Mouse (Mus musculus) testis, adult 2 months (tissue): Measurements from ENCODE around the gene Crtac1. TPM values are rescaled to one million over a fixed set of nuclear protein-coding genes. Genes with fewer than 3 reads are reported as not detected.
A peak's percentile ranks its signal among the peaks of the same experiment; 100 is the strongest.

Experiments used
- H3K27ac ChIP-seq: fragments of 200-500 bp; 2 replicates; pipeline ENCODE4 v1.5.1; 2012; ENCODE audit warnings: low read depth, low read length; ENCODE audit not compliant: control insufficient read depth, insufficient read depth
- H3K27me3 ChIP-seq: fragments of 200-500 bp; 2 replicates; pipeline ENCODE4 v1.6.1; 2012; ENCODE audit warnings: mild to moderate bottlenecking, low read length, moderate library complexity; ENCODE audit not compliant: control insufficient read depth, insufficient read depth
- H3K36me3 ChIP-seq: fragments of 200-500 bp; 2 replicates; pipeline ENCODE4 v1.6.1; 2012; ENCODE audit warnings: mild to moderate bottlenecking, low read length; ENCODE audit not compliant: control insufficient read depth, insufficient read depth
- H3K4me1 ChIP-seq: fragments of 200-500 bp; 2 replicates; pipeline ENCODE4 v1.6.1; 2012; ENCODE audit warnings: low read length; ENCODE audit not compliant: control insufficient read depth, insufficient read depth
- H3K4me3 ChIP-seq: fragments of 200-500 bp; 2 replicates; pipeline ENCODE4 v1.5.1; 2012; ENCODE audit warnings: low read depth, mild to moderate bottlenecking, low read length, moderate library complexity, mixed read lengths; ENCODE audit not compliant: control insufficient read depth
- CTCF ChIP-seq: fragments of 200-500 bp; IDR thresholded peaks from 2 replicates; pipeline ENCODE4 v1.5.1; 2012; ENCODE audit warnings: low read depth, mild to moderate bottlenecking, inconsistent platforms, low read length, moderate library complexity; ENCODE audit not compliant: control insufficient read depth, insufficient read depth, insufficient replicate concordance
- POLR2A ChIP-seq: fragments of 200-500 bp; IDR thresholded peaks from 2 replicates; pipeline ENCODE4 v1.6.1; 2012; ENCODE audit warnings: low read depth, mild to moderate bottlenecking, inconsistent platforms, low read length, moderate library complexity; ENCODE audit not compliant: control insufficient read depth
- polyA plus RNA-seq: library from polyadenylated mRNA; depleted of rRNA; stranded (reverse); fragments of >200 nt; gene quantifications from 2 replicates; pipeline ENCODE4 v1.2.3, GENCODE M21; 2012

Gene Crtac1
- polyA plus RNA-seq, 1 experiment: 3.7 TPM

GRCm38 (mm10) chr19:42315914-42316313 is 115.7 kb downstream of the Crtac1 start:
- H3K27me3 ChIP-seq: no peaks in the 10 kb centered on the region
- no peak overlapping the region for H3K4me3 ChIP-seq
- TF ChIP-seq POLR2A: no peak
- peak; percentile 73; the same call in 1 of the 2 replicates for TF ChIP-seq CTCF
- H3K4me1 ChIP-seq: no peaks in the 10 kb centered on the region
- H3K27ac ChIP-seq: no peak overlapping the region
- no peaks in the 10 kb centered on the region for H3K36me3 ChIP-seq

- Histone ChIP-seq H3K4me1 (no peaks in the 10 kb centered on the region), H3K27ac (no peak overlapping the region), H3K36me3 (no peaks in the 10 kb centered on the region), H3K4me3 (no peak overlapping the region), H3K27me3 (no peaks in the 10 kb centered on the region)
- no peak for TF ChIP-seq CTCF
- TF ChIP-seq POLR2A: no peak
These were observed 116.4 kb downstream of the Crtac1 start for GRCm38 (mm10) chr19:42315070-42315679.

- Histone ChIP-seq H3K36me3 (no peaks in the 10 kb centered on the region), H3K4me1 (no peaks in the 10 kb centered on the region), H3K27ac (no peak overlapping the region), H3K4me3 (no peak overlapping the region), H3K27me3 (no peaks in the 10 kb centered on the region)
- no peak for TF ChIP-seq CTCF
- no peak for TF ChIP-seq POLR2A
These were observed 119.4 kb downstream of the Crtac1 start for GRCm38 (mm10) chr19:42312191-42312590.

DNA sequence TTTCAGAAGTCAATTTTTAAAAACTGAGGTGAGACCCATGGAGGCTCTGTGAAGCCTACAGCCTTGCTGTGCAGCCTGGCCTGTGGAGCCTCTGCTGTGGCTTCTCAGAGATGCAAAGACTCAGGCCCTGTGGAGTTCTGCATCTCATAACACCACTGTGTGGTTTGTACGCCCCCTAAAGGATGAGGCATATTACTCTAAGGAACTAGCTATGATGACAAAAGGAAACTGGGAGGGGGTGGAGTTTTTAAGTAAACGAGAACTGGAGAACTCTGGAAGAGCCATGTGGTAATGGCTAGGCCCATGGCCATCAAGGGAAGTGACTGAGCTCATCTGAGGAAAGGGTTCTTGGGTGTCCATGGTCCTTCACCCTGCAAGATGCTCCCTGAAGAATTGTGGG is 120.3 kb downstream of the Crtac1 start:
- no peaks in the 10 kb centered on the region for H3K36me3 ChIP-seq
- TF ChIP-seq CTCF: no peak
- no peak for TF ChIP-seq POLR2A
- H3K4me3 ChIP-seq: no peak overlapping the region
- no peaks in the 10 kb centered on the region for H3K4me1 ChIP-seq
- no peaks in the 10 kb centered on the region for H3K27me3 ChIP-seq
- no peak overlapping the region for H3K27ac ChIP-seq

- Histone ChIP-seq H3K27me3 (no peaks in the 10 kb centered on the region), H3K27ac (no peak overlapping the region), H3K4me1 (no peaks in the 10 kb centered on the region), H3K4me3 (no peak overlapping the region), H3K36me3 (no peaks in the 10 kb centered on the region)
- TF ChIP-seq POLR2A (no peak), CTCF (no peak)
These were observed 122.7 kb downstream of the Crtac1 start for GRCm38 (mm10) chr19:42308931-42309330.

DNA sequence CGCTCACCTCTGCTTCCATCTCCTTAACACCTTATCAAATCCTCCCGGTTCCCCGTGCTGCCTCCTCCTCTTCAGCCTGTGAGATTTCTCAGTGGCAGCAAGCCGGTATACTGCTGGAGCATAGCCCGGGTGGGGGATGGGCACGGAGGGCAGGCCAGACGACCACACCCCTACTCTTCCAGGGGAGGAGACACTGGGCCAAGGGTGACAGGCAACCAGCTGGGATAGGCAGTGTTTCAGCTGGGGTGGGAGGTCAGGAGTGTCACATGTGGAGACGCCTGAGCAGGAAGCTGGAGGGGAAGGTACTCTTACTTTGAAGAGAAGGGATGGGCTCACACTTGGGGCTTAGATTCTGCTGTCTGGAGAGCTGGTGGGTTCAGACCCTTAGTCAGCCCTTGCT is 124.6 kb downstream of the Crtac1 start:
- Histone ChIP-seq H3K36me3 (no peaks in the 10 kb centered on the region), H3K27ac (no peak overlapping the region), H3K4me3 (no peak overlapping the region), H3K4me1 (no peaks in the 10 kb centered on the region), H3K27me3 (no peaks in the 10 kb centered on the region)
- TF ChIP-seq CTCF (no peak), POLR2A (no peak)

DNA sequence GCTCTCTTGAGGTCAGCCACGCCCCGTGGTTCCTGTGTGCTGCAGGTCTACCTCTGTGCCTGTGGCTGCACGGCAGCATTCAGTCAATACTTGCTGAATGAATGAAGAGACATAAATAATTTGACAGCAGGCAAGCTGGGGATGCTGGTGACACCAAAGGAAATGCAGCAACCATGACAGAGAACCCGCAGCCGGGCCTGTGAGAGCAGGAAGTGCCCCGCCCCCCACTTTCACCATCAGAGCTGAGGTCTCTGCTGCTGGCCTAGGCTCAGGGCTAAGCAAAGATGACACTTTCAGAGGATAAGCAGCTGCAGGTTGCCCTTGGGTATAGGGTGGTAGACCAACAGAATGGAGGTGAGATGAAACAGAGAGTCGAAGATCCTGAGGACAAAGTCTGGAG is 125.4 kb downstream of the Crtac1 start:
- H3K4me1 ChIP-seq: no peaks in the 10 kb centered on the region
- TF ChIP-seq POLR2A: no peak
- no peak for TF ChIP-seq CTCF
- no peak overlapping the region for H3K4me3 ChIP-seq
- no peaks in the 10 kb centered on the region for H3K36me3 ChIP-seq
- no peak overlapping the region for H3K27ac ChIP-seq
- no peaks in the 10 kb centered on the region for H3K27me3 ChIP-seq
